Mouse (Mus musculus): ENCODE results near the gene Abca9. TPM values are rescaled to one million over a fixed set of nuclear protein-coding genes. Genes with fewer than 3 reads are reported as not detected.

The Abca9 gene
- polyA plus RNA-seq, 1 experiment from 2014 or later = 0.85 TPM

GRCm38 (mm10) chr11:110097465-110097864 is 70.5 kb downstream of the Abca9 start:
- H3K9ac ChIP-seq (ENCODE audit: low read length) = no peak overlapping the region
- DNase-seq (ENCODE audit: low spot score) = no peak
- H3K4me1 ChIP-seq (replicated peaks; ENCODE audit: control insufficient read depth, insufficient read depth, low read length) = no peaks in the 10 kb centered on the region
- no peak overlapping the region for H3K27ac ChIP-seq (ENCODE audit: low read depth)
- no peak overlapping the region for H3K4me2 ChIP-seq (ENCODE audit: low read length)
- 67% methylated on average over 6 of the region's 6 CpGs for WGBS
- H3K36me3 ChIP-seq (ENCODE audit: control insufficient read depth, insufficient read depth, low read length) = no peaks in the 10 kb centered on the region
- H3K9me3 ChIP-seq (ENCODE audit: control insufficient read depth, low read length) = no peaks in the 10 kb centered on the region
- ATAC-seq (replicated peaks; ENCODE audit: low FRiP score, low TSS enrichment, low read depth) = no peak
- H3K4me3 ChIP-seq (ENCODE audit: low read depth, low read length) = no peak overlapping the region
- H3K27me3 ChIP-seq (replicated peaks; ENCODE audit: control insufficient read depth, insufficient read depth, low read length) = no peaks in the 10 kb centered on the region

GRCm38 (mm10) chr11:110095858-110096257 is 72.1 kb downstream of the Abca9 start, which contains the start of gene Abca8a:
Gene Abca8a (minus strand): TSS chr11:110095978.
- no peaks in the 10 kb centered on the region for H3K4me1 ChIP-seq (replicated peaks; ENCODE audit: control insufficient read depth, insufficient read depth, low read length)
- H3K4me2 ChIP-seq (ENCODE audit: low read length) = no peak within 1 kb of the TSS
- H3K27ac ChIP-seq (ENCODE audit: low read depth) = no peak within 1 kb of the TSS
- H3K4me3 ChIP-seq (ENCODE audit: low read depth, low read length) = no peak within 1 kb of the TSS
- 78% methylated on average over 5 of the region's 5 CpGs for WGBS
- DNase-seq (ENCODE audit: low spot score) = no peak
- no peak for ATAC-seq (replicated peaks; ENCODE audit: low FRiP score, low TSS enrichment, low read depth)
- no peak within 1 kb of the TSS for H3K9ac ChIP-seq (ENCODE audit: low read length)
- H3K27me3 ChIP-seq (replicated peaks; ENCODE audit: control insufficient read depth, insufficient read depth, low read length) = no peaks in the 10 kb centered on the region
- no peaks in the 10 kb centered on the region for H3K9me3 ChIP-seq (ENCODE audit: control insufficient read depth, low read length)
- H3K36me3 ChIP-seq (ENCODE audit: control insufficient read depth, insufficient read depth, low read length) = no peaks in the 10 kb centered on the region

GRCm38 (mm10) chr11:110094846-110095380 is 73.1 kb downstream of the Abca9 start:
- Histone ChIP-seq H3K4me3 (ENCODE audit: low read depth, low read length) (no peak overlapping the region), H3K4me1 (replicated peaks; ENCODE audit: control insufficient read depth, insufficient read depth, low read length) (no peaks in the 10 kb centered on the region), H3K9me3 (ENCODE audit: control insufficient read depth, low read length) (no peaks in the 10 kb centered on the region), H3K27ac (ENCODE audit: low read depth) (no peak overlapping the region), H3K4me2 (ENCODE audit: low read length) (no peak overlapping the region), H3K9ac (ENCODE audit: low read length) (no peak overlapping the region), H3K27me3 (replicated peaks; ENCODE audit: control insufficient read depth, insufficient read depth, low read length) (no peaks in the 10 kb centered on the region), H3K36me3 (ENCODE audit: control insufficient read depth, insufficient read depth, low read length) (no peaks in the 10 kb centered on the region)
- DNase-seq (ENCODE audit: low spot score) = no peak
- 68% methylated on average over 7 of the region's 7 CpGs for WGBS
- ATAC-seq (replicated peaks; ENCODE audit: low FRiP score, low TSS enrichment, low read depth) = no peak

DNA sequence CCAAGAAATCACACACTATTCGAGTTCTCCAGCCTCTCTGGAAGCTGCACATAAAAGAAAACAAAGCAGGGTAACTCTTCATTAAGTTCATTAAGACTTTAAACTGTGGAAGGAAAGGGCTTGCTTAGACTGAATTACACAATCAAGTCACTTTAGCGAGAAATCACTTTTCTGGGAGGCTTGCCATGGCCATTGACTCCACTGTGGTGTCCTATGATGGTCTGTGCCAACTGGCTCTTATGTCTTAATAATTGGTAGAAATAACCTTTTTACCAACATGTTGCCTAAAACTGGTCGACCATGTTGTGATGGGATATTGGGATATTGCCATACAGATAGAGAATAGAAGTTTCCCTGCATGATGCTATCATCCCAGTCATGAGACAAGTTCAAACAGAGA is 73.8 kb downstream of the Abca9 start:
- Histone ChIP-seq H3K27me3 (replicated peaks; ENCODE audit: control insufficient read depth, insufficient read depth, low read length) (no peaks in the 10 kb centered on the region), H3K9ac (ENCODE audit: low read length) (no peak overlapping the region), H3K4me1 (replicated peaks; ENCODE audit: control insufficient read depth, insufficient read depth, low read length) (no peaks in the 10 kb centered on the region), H3K4me3 (ENCODE audit: low read depth, low read length) (no peak overlapping the region), H3K4me2 (ENCODE audit: low read length) (no peak overlapping the region), H3K36me3 (ENCODE audit: control insufficient read depth, insufficient read depth, low read length) (no peaks in the 10 kb centered on the region), H3K27ac (ENCODE audit: low read depth) (no peak overlapping the region), H3K9me3 (ENCODE audit: control insufficient read depth, low read length) (no peaks in the 10 kb centered on the region)
- ATAC-seq (replicated peaks; ENCODE audit: low FRiP score, low TSS enrichment, low read depth) (no peak), DNase-seq (ENCODE audit: low spot score) (no peak)
- WGBS = 85% methylated on average over 3 of the region's 3 CpGs

- WGBS = 56% methylated on average over 2 of the region's 2 CpGs
- DNase-seq (ENCODE audit: low spot score) (no peak), ATAC-seq (replicated peaks; ENCODE audit: low FRiP score, low TSS enrichment, low read depth) (no peak)
- Histone ChIP-seq H3K9ac (ENCODE audit: low read length) (no peak overlapping the region), H3K4me2 (ENCODE audit: low read length) (no peak overlapping the region), H3K36me3 (ENCODE audit: control insufficient read depth, insufficient read depth, low read length) (no peaks in the 10 kb centered on the region), H3K27me3 (replicated peaks; ENCODE audit: control insufficient read depth, insufficient read depth, low read length) (no peaks in the 10 kb centered on the region), H3K4me3 (ENCODE audit: low read depth, low read length) (no peak overlapping the region), H3K9me3 (ENCODE audit: control insufficient read depth, low read length) (no peaks in the 10 kb centered on the region), H3K27ac (ENCODE audit: low read depth) (no peak overlapping the region), H3K4me1 (replicated peaks; ENCODE audit: control insufficient read depth, insufficient read depth, low read length) (no peaks in the 10 kb centered on the region)
Measured at GRCm38 (mm10) chr11:110091328-110091727, 76.7 kb downstream of the Abca9 start.

DNA sequence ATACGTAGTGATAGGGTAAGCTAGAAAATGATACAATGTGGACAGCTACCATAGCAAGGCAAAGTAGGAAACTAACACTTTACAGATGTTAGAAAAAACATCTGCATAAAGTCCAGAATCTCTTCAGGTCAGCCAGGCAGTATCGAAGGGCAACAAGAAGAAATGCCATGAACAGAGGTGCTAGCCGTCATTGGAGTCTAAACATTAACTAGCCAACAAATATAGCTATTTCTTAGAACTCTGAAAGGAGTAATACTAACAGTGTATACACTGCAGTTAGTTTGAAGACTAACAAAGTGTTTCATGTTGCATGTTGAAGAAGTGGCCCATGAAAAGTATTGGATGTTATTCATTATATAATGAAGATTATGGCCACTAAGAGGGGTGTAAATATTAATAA is 95.8 kb downstream of the Abca9 start:
- no peak overlapping the region for H3K4me2 ChIP-seq (ENCODE audit: low read length)
- DNase-seq (ENCODE audit: low spot score) (no peak), ATAC-seq (replicated peaks; ENCODE audit: low FRiP score, low TSS enrichment, low read depth) (no peak)
- H3K36me3 ChIP-seq (ENCODE audit: control insufficient read depth, insufficient read depth, low read length) = no peaks in the 10 kb centered on the region
- H3K4me1 ChIP-seq (replicated peaks; ENCODE audit: control insufficient read depth, insufficient read depth, low read length) = no peaks in the 10 kb centered on the region
- no peaks in the 10 kb centered on the region for H3K27me3 ChIP-seq (replicated peaks; ENCODE audit: control insufficient read depth, insufficient read depth, low read length)
- H3K9ac ChIP-seq (ENCODE audit: low read length) = no peak overlapping the region
- H3K9me3 ChIP-seq (ENCODE audit: control insufficient read depth, low read length) = no peaks in the 10 kb centered on the region
- 65% methylated on average over 3 of the region's 3 CpGs for WGBS
- H3K4me3 ChIP-seq (ENCODE audit: low read depth, low read length) = no peak overlapping the region
- no peak overlapping the region for H3K27ac ChIP-seq (ENCODE audit: low read depth)

GRCm38 (mm10) chr11:110061032-110061431 is 107.0 kb downstream of the Abca9 start:
- 55% methylated on average over 4 of the region's 4 CpGs for WGBS
- ATAC-seq (replicated peaks; ENCODE audit: low FRiP score, low TSS enrichment, low read depth) (no peak), DNase-seq (ENCODE audit: low spot score) (no peak)
- Histone ChIP-seq H3K9me3 (ENCODE audit: control insufficient read depth, low read length) (no peaks in the 10 kb centered on the region), H3K4me1 (replicated peaks; ENCODE audit: control insufficient read depth, insufficient read depth, low read length) (no peaks in the 10 kb centered on the region), H3K9ac (ENCODE audit: low read length) (no peak overlapping the region), H3K27me3 (replicated peaks; ENCODE audit: control insufficient read depth, insufficient read depth, low read length) (no peaks in the 10 kb centered on the region), H3K36me3 (ENCODE audit: control insufficient read depth, insufficient read depth, low read length) (no peaks in the 10 kb centered on the region), H3K27ac (ENCODE audit: low read depth) (no peak overlapping the region), H3K4me3 (ENCODE audit: low read depth, low read length) (no peak overlapping the region), H3K4me2 (ENCODE audit: low read length) (no peak overlapping the region)

- no peaks in the 10 kb centered on the region for H3K9me3 ChIP-seq (ENCODE audit: control insufficient read depth, low read length)
- no peak overlapping the region for H3K4me2 ChIP-seq (ENCODE audit: low read length)
- no peaks in the 10 kb centered on the region for H3K4me1 ChIP-seq (replicated peaks; ENCODE audit: control insufficient read depth, insufficient read depth, low read length)
- H3K27me3 ChIP-seq (replicated peaks; ENCODE audit: control insufficient read depth, insufficient read depth, low read length) = no peaks in the 10 kb centered on the region
- H3K27ac ChIP-seq (ENCODE audit: low read depth) = no peak overlapping the region
- no peak for DNase-seq (ENCODE audit: low spot score)
- no peak for ATAC-seq (replicated peaks; ENCODE audit: low FRiP score, low TSS enrichment, low read depth)
- H3K9ac ChIP-seq (ENCODE audit: low read length) = no peak overlapping the region
- no peak overlapping the region for H3K4me3 ChIP-seq (ENCODE audit: low read depth, low read length)
- WGBS = 63% methylated on average over 2 of the region's 2 CpGs
- H3K36me3 ChIP-seq (ENCODE audit: control insufficient read depth, insufficient read depth, low read length) = no peaks in the 10 kb centered on the region
Measured at GRCm38 (mm10) chr11:110060127-110060526, 107.9 kb downstream of the Abca9 start.

- ATAC-seq (replicated peaks; ENCODE audit: low FRiP score, low TSS enrichment, low read depth) = no peak
- no peaks in the 10 kb centered on the region for H3K9me3 ChIP-seq (ENCODE audit: control insufficient read depth, low read length)
- WGBS = 80% methylated on average over 3 of the region's 3 CpGs
Measured at GRCm38 (mm10) chr11:110053681-110054080, 114.3 kb downstream of the Abca9 start.

More at GRCm38 (mm10) chr11:110053681-110054080, 114.3 kb downstream of the Abca9 start:
- Histone ChIP-seq H3K4me3 (ENCODE audit: low read depth, low read length) (no peak overlapping the region), H3K36me3 (ENCODE audit: control insufficient read depth, insufficient read depth, low read length) (no peaks in the 10 kb centered on the region), H3K4me2 (ENCODE audit: low read length) (no peak overlapping the region), H3K9ac (ENCODE audit: low read length) (no peak overlapping the region), H3K27ac (ENCODE audit: low read depth) (no peak overlapping the region), H3K4me1 (replicated peaks; ENCODE audit: control insufficient read depth, insufficient read depth, low read length) (no peaks in the 10 kb centered on the region), H3K27me3 (replicated peaks; ENCODE audit: control insufficient read depth, insufficient read depth, low read length) (no peaks in the 10 kb centered on the region)
- DNase-seq (ENCODE audit: low spot score) = no peak
